Mouse (Mus musculus) T-helper 1 cell (primary cell): ENCODE results near the gene Hcn2.

Source experiments
- in situ Hi-C: fragments of 300-600 bp; cut with MboI, MseI; formaldehyde crosslinking; loops from one replicate; pipeline ENCODE4 v1.15.1; 2025; ENCODE audit warnings: high pct_unique_total_duplicates

The Hcn2 gene

DNA sequence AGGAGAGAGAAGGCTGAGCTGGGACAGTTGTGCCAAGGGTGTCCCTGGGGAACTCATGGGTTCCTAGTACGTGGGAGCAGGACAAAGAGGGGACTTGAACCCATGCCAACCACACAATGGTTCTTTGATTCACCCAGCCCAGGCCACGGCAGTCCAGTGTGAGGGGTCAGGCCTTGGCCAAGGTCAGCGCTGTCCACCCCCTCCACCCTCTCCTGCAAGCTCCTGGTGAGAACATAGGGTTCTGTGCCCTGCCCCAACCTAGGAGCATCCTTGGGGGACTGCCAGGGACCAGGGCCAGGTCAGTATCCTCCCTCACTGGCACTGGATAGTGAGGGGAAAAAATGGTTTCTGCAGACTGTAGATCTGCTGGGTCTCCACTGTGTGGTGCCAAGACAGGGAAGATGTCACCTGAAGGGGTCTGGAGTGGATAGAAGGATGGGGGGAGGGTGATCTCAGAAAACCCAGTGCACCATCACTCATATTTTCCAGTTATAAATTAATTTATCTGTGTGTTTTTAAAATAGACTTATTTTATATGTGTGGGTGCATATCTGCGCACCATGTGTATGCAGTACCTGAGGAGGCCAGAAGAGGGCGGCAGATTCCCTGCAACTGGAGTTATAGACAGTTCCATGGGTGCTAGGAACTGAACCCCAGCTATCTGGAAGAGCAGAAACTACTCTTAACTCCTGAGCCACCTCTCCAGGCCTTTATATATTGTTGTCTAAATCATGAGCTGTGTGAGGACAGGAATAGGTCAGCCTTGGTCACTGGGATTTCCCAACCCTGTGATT, 58.2 kb downstream of the Hcn2 start:
- in situ Hi-C loops: no loop called here

DNA sequence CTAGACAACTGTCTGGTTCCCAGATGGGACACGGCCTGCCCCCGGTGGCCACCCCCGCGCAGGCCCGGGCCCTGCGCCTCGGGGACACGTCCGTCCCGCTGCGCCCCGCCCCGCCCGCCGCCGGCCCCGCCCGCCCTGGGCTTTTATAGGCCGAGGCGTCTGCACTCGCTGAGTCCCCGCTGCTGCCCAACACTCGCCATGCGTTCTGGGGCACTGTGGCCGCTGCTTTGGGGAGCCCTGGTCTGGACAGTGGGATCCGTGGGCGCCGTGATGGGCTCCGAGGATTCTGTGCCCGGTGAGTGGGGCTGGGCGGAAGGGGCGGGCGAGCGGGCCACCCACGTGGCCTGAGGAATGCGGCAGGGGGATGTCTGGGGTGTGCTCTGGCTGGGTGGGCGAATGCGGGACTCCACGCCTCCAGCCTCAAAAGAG, 60.7 kb downstream of the Hcn2 start, which contains the start of gene Fstl3:
Fstl3 (plus strand) TSS at position 170 of the 429 bp plus-strand sequence.
- in situ Hi-C loops: no loop called here

DNA sequence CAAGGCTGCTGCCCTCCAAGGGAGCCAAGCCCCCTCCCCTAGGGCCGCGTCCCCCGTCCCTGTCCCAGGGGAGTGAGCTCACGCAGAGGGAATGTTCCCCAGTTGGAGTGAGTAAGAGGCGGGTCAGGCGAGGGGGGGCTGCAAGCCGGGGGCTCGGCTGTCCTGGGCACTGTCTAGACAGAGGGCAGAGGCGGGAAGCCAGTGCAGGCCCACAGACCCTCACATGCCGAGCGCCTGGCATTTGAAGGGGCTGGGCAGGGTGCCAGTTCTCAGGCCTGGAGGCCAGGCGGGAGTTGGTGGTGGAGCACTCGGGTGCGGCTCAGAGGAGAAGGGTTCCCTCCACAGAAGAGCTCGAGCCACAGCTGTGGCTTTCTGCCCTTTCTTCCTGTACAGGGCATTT, 61.6 kb downstream of the Hcn2 start:
- in situ Hi-C loops: no loop called here

DNA sequence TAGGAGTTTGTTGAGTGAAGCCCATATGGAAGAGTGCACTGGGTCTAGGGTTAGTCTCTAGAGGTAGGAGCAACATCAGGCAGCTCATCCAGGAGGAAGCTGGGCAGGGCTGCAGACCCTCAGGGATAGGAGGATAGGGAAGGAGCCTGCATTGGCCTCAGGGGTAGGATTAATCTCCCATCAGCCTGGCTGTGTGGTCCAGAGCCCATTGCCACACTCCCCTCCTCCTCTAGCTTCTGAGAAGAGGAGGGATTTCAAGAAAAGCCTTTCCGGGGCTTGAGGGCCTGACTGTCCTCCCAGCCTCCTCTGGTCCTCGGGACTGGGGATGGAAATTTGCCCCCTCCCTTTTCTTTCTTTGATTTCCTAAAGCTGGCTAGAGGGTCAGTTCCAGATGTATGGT, 62.8 kb downstream of the Hcn2 start:
- in situ Hi-C loops: no loop called here

DNA sequence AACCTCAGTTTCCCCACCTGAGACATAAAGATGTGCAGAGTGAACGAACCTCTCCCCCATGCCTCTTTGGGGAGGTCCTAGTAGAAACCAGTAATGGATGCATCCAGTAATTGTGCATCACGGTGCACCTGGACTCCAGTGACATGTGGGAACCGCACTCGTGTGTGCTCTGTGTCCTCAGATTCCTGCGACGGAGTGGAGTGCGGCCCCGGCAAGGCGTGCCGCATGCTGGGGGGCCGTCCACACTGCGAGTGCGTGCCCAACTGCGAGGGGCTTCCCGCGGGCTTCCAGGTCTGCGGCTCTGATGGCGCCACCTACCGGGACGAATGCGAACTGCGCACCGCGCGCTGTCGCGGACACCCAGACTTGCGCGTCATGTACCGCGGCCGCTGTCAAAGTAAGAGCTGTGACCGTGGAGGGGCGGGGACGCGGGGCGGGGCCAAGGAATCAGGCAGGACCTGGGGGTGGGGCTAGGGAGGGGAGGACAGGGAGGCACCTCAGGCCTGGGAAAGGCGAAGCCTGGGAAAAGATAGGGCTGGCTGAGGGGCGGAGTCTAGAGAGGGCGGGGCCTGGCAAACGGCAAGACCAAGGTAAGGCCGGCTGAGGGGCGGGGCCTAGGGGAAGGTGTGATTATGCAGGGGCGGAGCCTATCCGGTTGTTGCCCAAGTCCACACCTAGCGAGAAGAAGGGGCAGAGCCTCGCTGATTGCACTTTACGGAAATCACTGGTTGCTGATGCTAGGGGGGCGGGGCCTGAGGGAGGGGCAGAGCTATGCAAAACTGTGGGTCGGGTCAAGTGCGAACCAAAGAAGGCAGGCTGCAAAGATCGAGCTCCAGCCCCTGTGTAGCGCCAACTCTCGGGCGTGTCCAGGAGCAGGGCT, 63.6 kb downstream of the Hcn2 start:
- in situ Hi-C loops: loop anchor here (5.0 kb wide), 1 partner anchor 73 kb away; no protein-coding TSS in a partner anchor

DNA sequence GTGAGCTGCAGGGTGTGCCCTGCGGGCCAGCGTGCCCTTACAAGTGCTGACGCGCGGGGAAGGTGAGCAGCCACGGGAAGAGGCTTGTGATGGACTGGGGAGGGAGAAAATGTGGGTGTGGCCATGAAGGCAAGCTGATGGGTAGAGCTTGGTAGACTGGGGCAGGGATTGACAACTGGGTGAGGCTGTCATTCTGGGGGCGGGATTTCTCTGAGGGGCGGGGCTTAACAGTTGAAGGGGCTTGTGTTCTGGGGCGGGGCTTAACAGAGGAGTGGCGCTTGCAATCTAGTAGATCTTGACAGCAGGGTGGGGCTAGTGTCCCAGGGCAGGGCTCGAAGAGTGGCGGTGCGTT, 64.2 kb downstream of the Hcn2 start:
- in situ Hi-C loops: loop anchor here (5.0 kb wide), 1 partner anchor 73 kb away; no protein-coding TSS in a partner anchor

DNA sequence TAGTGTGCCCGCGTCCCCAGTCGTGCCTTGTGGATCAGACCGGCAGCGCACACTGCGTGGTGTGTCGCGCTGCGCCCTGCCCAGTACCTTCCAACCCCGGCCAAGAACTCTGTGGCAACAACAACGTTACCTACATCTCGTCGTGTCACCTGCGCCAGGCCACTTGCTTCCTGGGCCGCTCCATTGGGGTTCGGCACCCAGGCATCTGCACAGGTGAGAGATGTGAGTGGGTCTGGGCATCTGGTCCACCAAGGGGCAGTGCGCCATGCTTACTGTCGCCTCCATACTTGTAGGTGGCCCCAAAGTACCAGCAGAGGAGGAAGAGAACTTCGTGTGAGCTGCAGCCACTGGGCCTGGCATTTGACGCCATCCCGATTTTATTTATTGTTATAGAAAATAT, 64.7 kb downstream of the Hcn2 start:
- in situ Hi-C loops: loop anchor here (5.0 kb wide), 1 partner anchor 74 kb away; no protein-coding TSS in a partner anchor

DNA sequence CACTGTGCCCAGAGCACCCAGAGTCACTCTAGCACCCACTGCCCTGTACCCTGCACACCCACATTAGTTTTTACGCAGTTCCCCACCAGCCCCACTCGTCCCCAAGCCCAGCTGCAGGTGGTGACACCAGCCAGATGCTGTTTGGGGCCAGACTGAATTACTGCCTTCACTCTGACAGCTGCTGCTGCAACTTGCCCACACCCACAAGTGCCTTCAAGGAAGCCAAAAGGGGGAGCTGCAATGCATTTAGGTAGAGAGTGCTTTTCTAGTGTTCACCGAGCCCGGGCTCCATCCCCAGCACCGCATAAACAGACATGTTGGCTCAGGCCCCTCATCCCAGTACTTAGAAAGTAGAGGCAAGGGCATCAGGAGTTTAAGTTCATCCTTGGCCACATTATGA, 65.5 kb downstream of the Hcn2 start:
- in situ Hi-C loops: loop anchor here (5.0 kb wide), 1 partner anchor 75 kb away; no protein-coding TSS in a partner anchor

DNA sequence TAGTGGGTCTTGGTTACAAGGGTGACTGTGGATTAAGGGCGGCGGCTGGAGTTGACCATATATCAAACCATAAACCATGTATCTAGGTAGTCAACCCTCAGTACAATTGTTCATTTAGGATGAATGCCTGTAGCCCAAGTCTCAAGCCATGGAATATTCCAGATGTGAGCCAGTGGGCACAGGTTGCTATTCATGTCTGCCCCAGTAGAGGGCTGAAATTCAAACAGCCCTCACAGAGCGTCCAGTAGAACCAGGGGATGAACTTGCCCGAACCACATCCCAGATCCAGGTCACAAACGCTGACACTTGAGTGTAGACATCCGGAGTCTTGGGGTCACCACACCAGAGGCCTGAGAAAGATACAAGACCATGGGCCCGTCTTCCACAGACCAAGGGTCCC, 66.6 kb downstream of the Hcn2 start:
- in situ Hi-C loops: loop anchor here (5.0 kb wide), 1 partner anchor 76 kb away; no protein-coding TSS in a partner anchor

DNA sequence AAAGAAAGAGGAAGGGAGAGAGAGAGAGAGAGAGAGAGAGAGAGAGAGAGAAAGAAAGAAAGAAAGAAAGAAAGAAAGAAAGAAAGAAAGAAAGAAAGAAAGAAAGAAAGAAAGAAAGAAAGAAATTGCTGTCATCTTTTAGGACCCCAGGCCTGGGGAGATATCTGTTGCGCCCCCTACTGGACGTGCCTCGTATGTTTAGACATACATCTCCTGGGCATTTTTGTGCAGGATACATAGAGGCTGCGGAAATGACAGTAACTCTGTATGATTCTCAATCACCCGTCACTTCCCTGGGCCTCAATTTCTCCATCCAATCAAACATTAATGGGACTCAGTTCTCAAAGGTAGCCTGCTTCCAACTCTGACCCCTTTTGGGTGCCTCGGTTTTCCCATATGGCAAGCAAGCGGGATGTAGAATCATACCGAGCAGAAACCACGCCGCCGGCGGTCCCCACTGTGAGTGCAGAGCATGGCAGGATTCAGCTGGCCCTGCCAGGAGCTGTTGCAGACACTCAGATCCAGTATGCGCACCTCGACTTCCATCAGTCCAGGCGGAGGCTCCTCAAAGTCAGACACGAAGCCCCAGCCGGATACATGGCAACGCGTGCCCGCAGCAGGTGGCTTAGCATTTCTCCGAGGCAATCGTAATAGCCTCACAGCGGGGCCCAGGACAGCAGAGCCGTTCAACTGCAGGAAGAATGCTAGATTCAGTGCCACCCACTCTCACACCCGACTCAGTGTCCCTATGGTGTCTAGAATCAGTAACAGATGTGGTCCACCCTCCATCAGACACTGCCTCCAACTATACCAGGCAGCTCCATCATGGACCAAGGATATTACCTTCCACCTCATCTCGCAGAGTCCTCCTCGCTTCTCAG, 67.7 kb downstream of the Hcn2 start:
- in situ Hi-C loops: loop anchor here (5.0 kb wide), 1 partner anchor 77 kb away; no protein-coding TSS in a partner anchor
